Mouse (Mus musculus) kidney, postnatal 0 days (tissue): Measurements from ENCODE around the gene AC170998.1. TPM values are rescaled to one million over a fixed set of nuclear protein-coding genes. Genes with fewer than 3 reads are reported as not detected.
A peak's percentile ranks its signal among the peaks of the same experiment; 100 is the strongest.

ENCODE experiments used
- ATAC-seq: fragments of 200-750 bp; cut with Nextera tagmentation; replicated peaks from 2 replicates; pipeline ENCODE4 v1.8.0; 2017; ENCODE audit warnings: low read depth, moderate number of reproducible peaks, moderate TSS enrichment, moderate library complexity; ENCODE audit not compliant: low FRiP score
- DNase-seq: peaks from one replicate; pipeline ENCODE4 v3.0.0-alpha.2; 2016; ENCODE audit warnings: low spot score
- H3K27ac ChIP-seq: fragments of 300-500 bp; sonication (generic); 2 replicates; pipeline ENCODE4 v1.5.1; 2014; ENCODE audit warnings: mild to moderate bottlenecking
- H3K27me3 ChIP-seq: fragments of 300-500 bp; sonication (generic); 2 replicates; pipeline ENCODE4 v1.6.1; 2014; ENCODE audit warnings: low read length, mixed read lengths; ENCODE audit not compliant: insufficient read depth
- H3K36me3 ChIP-seq: fragments of 300-500 bp; sonication (generic); 2 replicates; pipeline ENCODE4 v1.6.1; 2014; ENCODE audit warnings: low read length, mixed read lengths; ENCODE audit not compliant: insufficient read depth
- H3K4me1 ChIP-seq: fragments of 300-500 bp; sonication (generic); replicated peaks from 2 replicates; pipeline ENCODE4 v1.6.1; 2014; ENCODE audit warnings: antibody characterized with exemption, low read length, mixed read lengths; ENCODE audit not compliant: insufficient read depth
- H3K4me2 ChIP-seq: fragments of 300-500 bp; sonication (generic); 2 replicates; pipeline ENCODE4 v1.6.1; 2014; ENCODE audit warnings: mild to moderate bottlenecking, low read length, moderate library complexity, mixed read lengths
- H3K4me3 ChIP-seq: fragments of 300-500 bp; sonication (generic); replicated peaks from 2 replicates; pipeline ENCODE4 v1.5.1; 2014; ENCODE audit warnings: low read depth, low read length
- H3K9ac ChIP-seq: fragments of 300-500 bp; sonication (generic); 2 replicates; pipeline ENCODE4 v1.6.1; 2014; ENCODE audit warnings: low read depth, low read length
- H3K9me3 ChIP-seq: fragments of 300-500 bp; sonication (generic); replicated peaks from 2 replicates; pipeline ENCODE4 v1.6.1; 2016; ENCODE audit warnings: low read length, inconsistent platforms, mixed read lengths
- CTCF ChIP-seq: IDR thresholded peaks from 2 replicates; pipeline ENCODE4 v1.5.1; 2016; ENCODE audit warnings: antibody characterized with exemption, low read depth, mild to moderate bottlenecking, moderate library complexity
- WGBS: fragments of 180-500 bp; shearing (Covaris S2); extraction: QIAGEN DNeasy Blood & Tissue Kit; methylation state at CpG from one replicate; pipeline ENCODE4 v1.1.7; 2014; 5-methylcytosine and 5-hydroxymethylcytosine counted together
- polyA plus RNA-seq: library from polyadenylated mRNA; unstranded; fragments of >200 nt; fragmentation: Nextera tagmentation; extraction: Ambion mirVana; gene quantifications from 2 replicates; pipeline ENCODE4 v1.2.1, GENCODE M21; 2015

The AC170998.1 gene
- polyA plus RNA-seq, 1 experiment from 2014 or later: 0.66 TPM

- H3K9ac ChIP-seq: no peak overlapping the region
- no peaks in the 10 kb centered on the region for H3K9me3 ChIP-seq
- H3K27me3 ChIP-seq: no peaks in the 10 kb centered on the region
- H3K4me3 ChIP-seq: no peak overlapping the region
- 79% methylated on average over 8 of the region's 8 CpGs for WGBS
- H3K4me2 ChIP-seq: no peak overlapping the region
- peaks cover 9% of the 10 kb centered on the region; the same call in 1 of the 2 replicates for H3K36me3 ChIP-seq
- H3K27ac ChIP-seq: no peak overlapping the region
- TF ChIP-seq CTCF: no peak
- DNase-seq (no peak), ATAC-seq (no peak)
- H3K4me1 ChIP-seq: peaks cover 10% of the 10 kb centered on the region; the same call in 1 of the 2 replicates
Observed at GRCm38 (mm10) chr17:28709552-28710290, 16.2 kb upstream of the AC170998.1 start.

DNA sequence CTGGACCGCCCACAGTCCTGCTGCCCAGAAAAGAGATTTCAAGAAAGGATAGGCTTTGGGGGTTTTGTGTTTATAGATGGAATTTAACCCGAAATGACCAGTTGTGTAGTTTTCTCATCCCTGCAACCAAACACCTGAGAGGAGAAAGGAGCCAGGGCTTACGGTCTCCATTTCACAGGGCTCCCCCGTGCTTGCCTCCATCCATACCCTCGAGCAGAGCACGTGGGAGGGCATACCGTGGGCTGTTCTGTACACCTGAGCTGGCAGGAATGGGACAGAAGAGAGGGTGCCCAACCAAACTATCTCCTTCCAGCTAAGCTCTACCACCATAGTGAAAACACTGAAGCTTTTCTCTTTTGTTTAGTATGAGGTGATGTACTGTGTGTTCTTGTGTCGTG, 15.6 kb upstream of the AC170998.1 start:
- no peak for ATAC-seq
- 58% methylated on average over 8 of the region's 8 CpGs for WGBS
- H3K27ac ChIP-seq: peak overlapping the region; percentile 47; the same call in 1 of the 2 replicates

GRCm38 (mm10) chr17:28711237-28711636, 14.6 kb upstream of the AC170998.1 start:
- H3K9ac ChIP-seq: no peak overlapping the region
- peaks cover 16% of the 10 kb centered on the region; the same call in 1 of the 2 replicates for H3K36me3 ChIP-seq
- DNase-seq (no peak), ATAC-seq (peak; percentile 88)
- TF ChIP-seq CTCF: no peak
- H3K4me1 ChIP-seq: peaks cover 10% of the 10 kb centered on the region; the same call in 1 of the 2 replicates
- no peak overlapping the region for H3K4me2 ChIP-seq
- H3K9me3 ChIP-seq: no peaks in the 10 kb centered on the region
- H3K4me3 ChIP-seq: no peak overlapping the region
- WGBS: 76% methylated on average over 6 of the region's 6 CpGs
- H3K27me3 ChIP-seq: no peaks in the 10 kb centered on the region
- H3K27ac ChIP-seq: peak overlapping the region; percentile 47; the same call in 1 of the 2 replicates

More for the DNA sequence above, 15.6 kb upstream of the AC170998.1 start:
- Histone ChIP-seq H3K36me3 (peaks cover 15% of the 10 kb centered on the region; the same call in 1 of the 2 replicates), H3K4me2 (no peak overlapping the region), H3K4me1 (peaks cover 10% of the 10 kb centered on the region; the same call in 1 of the 2 replicates), H3K27me3 (no peaks in the 10 kb centered on the region), H3K9me3 (no peaks in the 10 kb centered on the region), H3K4me3 (no peak overlapping the region), H3K9ac (no peak overlapping the region)
- no peak for TF ChIP-seq CTCF
- DNase-seq: no peak

DNA sequence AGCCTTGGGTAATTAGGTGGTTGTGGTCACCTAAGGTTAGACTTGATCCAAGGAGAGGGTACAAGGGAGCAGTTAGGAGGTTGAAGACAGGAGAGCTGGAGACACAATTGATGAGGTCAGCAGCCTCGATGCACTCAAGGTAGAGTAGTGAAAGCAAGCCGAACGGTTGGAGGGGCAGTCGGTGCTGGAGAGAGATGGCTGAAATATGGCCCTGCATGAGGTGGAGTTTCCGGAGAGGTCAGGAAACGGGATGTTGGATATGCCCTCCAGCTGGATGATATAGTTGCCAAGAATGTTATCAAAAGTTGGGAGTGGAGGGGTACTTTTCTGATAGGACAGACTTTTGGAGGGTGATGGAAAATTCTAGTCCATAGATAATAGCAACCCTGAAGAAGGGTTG, 13.6 kb upstream of the AC170998.1 start:
- no peak for DNase-seq
- 30% methylated on average over 6 of the region's 6 CpGs for WGBS

GRCm38 (mm10) chr17:28714006-28714405, 11.9 kb upstream of the AC170998.1 start:
- Histone ChIP-seq H3K9ac (no peak overlapping the region), H3K36me3 (peaks cover 31% of the 10 kb centered on the region; the same call in 1 of the 2 replicates), H3K4me1 (peaks cover 10% of the 10 kb centered on the region; the same call in 1 of the 2 replicates), H3K9me3 (no peaks in the 10 kb centered on the region), H3K27ac (no peak overlapping the region), H3K27me3 (no peaks in the 10 kb centered on the region), H3K4me3 (no peak overlapping the region), H3K4me2 (no peak overlapping the region)
- WGBS: 96% methylated on average over 3 of the region's 3 CpGs
- no peak for DNase-seq
- no peak for ATAC-seq
- TF ChIP-seq CTCF: no peak

More for the DNA sequence above, 13.6 kb upstream of the AC170998.1 start:
- Histone ChIP-seq H3K4me2 (peak overlapping the region; percentile 14; the same call in 1 of the 2 replicates), H3K4me1 (peaks cover 10% of the 10 kb centered on the region; the same call in 1 of the 2 replicates), H3K4me3 (no peak overlapping the region), H3K9me3 (no peaks in the 10 kb centered on the region), H3K9ac (no peak overlapping the region), H3K27ac (peak overlapping the region; percentile 77; the same call in 1 of the 2 replicates), H3K27me3 (no peaks in the 10 kb centered on the region), H3K36me3 (peaks cover 23% of the 10 kb centered on the region; the same call in 1 of the 2 replicates)
- no peak for TF ChIP-seq CTCF
- no peak for ATAC-seq

- Histone ChIP-seq H3K27ac (no peak overlapping the region), H3K36me3 (peaks cover 45% of the 10 kb centered on the region; the same call in 1 of the 2 replicates), H3K9me3 (no peaks in the 10 kb centered on the region), H3K4me3 (no peak overlapping the region), H3K4me1 (peaks cover 6% of the 10 kb centered on the region; the same call in 1 of the 2 replicates), H3K27me3 (no peaks in the 10 kb centered on the region), H3K4me2 (no peak overlapping the region), H3K9ac (no peak overlapping the region)
- ATAC-seq (no peak), DNase-seq (no peak)
- no peak for TF ChIP-seq CTCF
- WGBS: 80% methylated on average over 7 of the region's 7 CpGs
Observed at GRCm38 (mm10) chr17:28715832-28716548, 9.9 kb upstream of the AC170998.1 start.
